Mouse (Mus musculus) embryo, embryonic 9.5 days (tissue): ENCODE measurements around the gene Izumo4.
A peak's percentile ranks its signal among the peaks of the same experiment; 100 is the strongest.

Experiments
- DNase-seq: peaks from one replicate; pipeline ENCODE4 v3.0.0-alpha.2; 2017; ENCODE audit errors: extremely low spot score

Izumo4 gene

GRCm38 (mm10) chr10:80701721-80702535 is at the start of gene Izumo4, which contains the start of gene Mob3a:
Gene Izumo4, plus strand, starts transcription at chr10:80702184.
Gene Mob3a, minus strand, starts transcription at chr10:80701977.
- DNase-seq: peak; percentile 99

GRCm38 (mm10) chr10:80653156-80653720 is 48.7 kb upstream of the Izumo4 start:
- no peak for DNase-seq

- DNase-seq: no peak
Observed at GRCm38 (mm10) chr10:80654866-80655265, 47.1 kb upstream of the Izumo4 start.

GRCm38 (mm10) chr10:80655406-80656129 is 46.4 kb upstream of the Izumo4 start:
- DNase-seq: no peak

- DNase-seq: peak; percentile 100
Observed at GRCm38 (mm10) chr10:80656130-80656862, 45.7 kb upstream of the Izumo4 start.

GRCm38 (mm10) chr10:80656863-80657623 is 44.9 kb upstream of the Izumo4 start, which contains the start of gene Btbd2:
Gene Btbd2, minus strand, starts transcription at chr10:80657071.
- no peak for DNase-seq

- DNase-seq: no peak
Observed at GRCm38 (mm10) chr10:80658194-80658840, 43.7 kb upstream of the Izumo4 start.

GRCm38 (mm10) chr10:80658841-80659202 is 43.2 kb upstream of the Izumo4 start:
- no peak for DNase-seq

GRCm38 (mm10) chr10:80659213-80659612 is 42.8 kb upstream of the Izumo4 start:
- peak; percentile 66 for DNase-seq

GRCm38 (mm10) chr10:80661149-80661548 is 40.8 kb upstream of the Izumo4 start:
- DNase-seq: no peak

- DNase-seq: no peak
Observed at GRCm38 (mm10) chr10:80663485-80664196, 38.3 kb upstream of the Izumo4 start.

- DNase-seq: no peak
Observed at GRCm38 (mm10) chr10:80664197-80665015, 37.6 kb upstream of the Izumo4 start.

- peak; percentile 48 for DNase-seq
Observed at GRCm38 (mm10) chr10:80665016-80665380, 37.0 kb upstream of the Izumo4 start.

- DNase-seq: no peak
Observed at GRCm38 (mm10) chr10:80665459-80665858, 36.5 kb upstream of the Izumo4 start.

GRCm38 (mm10) chr10:80665981-80666733 is 35.8 kb upstream of the Izumo4 start:
- DNase-seq: no peak

GRCm38 (mm10) chr10:80666837-80667412 is 35.1 kb upstream of the Izumo4 start:
- no peak for DNase-seq

GRCm38 (mm10) chr10:80668614-80669013 is 33.4 kb upstream of the Izumo4 start:
- no peak for DNase-seq

- DNase-seq: no peak
Observed at GRCm38 (mm10) chr10:80669018-80669417, 33.0 kb upstream of the Izumo4 start.
